Mouse (Mus musculus) 3134 (cell line): ENCODE data around the gene Nsl1.
A peak's percentile ranks its signal among the peaks of the same experiment; 100 is the strongest.

ENCODE experiments used
- DNase-seq: peaks from one replicate; pipeline ENCODE4 v3.0.0-alpha.2; 2011; ENCODE audit warnings: low spot score; ENCODE audit not compliant: insufficient read length; ENCODE audit errors: extremely low read depth

The Nsl1 gene

GRCm38 (mm10) chr1:191089355-191089754 is 26.5 kb downstream of the Nsl1 start:
- DNase-seq = no peak

DNA sequence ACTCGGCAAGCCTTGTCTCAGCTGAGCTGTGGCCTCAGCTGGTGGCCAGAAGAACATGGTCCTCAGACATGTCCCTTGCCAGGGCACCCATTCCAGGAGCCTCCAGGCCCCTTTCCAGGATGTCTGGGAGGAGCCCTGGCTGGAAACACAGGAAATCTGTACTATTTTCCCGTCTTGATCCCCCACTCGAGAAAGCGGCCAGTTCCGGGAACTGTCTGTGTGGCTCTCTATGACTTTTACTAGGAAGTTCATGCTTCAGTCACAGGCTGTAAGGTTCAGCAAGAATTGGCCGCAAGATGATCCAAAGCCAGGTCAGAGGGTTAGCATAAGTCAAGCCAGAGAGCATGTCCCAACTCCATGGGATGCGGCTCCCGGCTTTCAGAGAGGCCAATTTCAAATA is 29.2 kb downstream of the Nsl1 start:
- DNase-seq = no peak

DNA sequence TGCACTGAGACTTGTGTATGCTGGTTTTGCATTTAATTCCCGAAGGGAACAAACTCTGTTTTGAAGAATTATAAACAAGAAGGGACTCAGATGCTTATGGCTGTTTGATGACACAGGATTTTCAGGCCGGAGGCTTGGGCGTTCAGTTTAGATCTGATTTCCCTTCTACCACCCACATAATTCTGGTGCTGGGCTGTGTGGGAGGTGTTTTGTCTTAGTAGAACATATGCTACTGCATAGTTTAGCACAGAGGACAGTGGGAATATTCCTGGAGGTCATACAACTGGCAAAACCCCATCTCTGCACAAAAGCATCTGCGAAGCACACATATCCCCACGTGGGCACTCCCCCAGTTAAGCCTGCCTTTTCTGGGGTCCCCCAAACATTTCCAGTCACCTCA is 30.8 kb downstream of the Nsl1 start:
- no peak for DNase-seq

DNA sequence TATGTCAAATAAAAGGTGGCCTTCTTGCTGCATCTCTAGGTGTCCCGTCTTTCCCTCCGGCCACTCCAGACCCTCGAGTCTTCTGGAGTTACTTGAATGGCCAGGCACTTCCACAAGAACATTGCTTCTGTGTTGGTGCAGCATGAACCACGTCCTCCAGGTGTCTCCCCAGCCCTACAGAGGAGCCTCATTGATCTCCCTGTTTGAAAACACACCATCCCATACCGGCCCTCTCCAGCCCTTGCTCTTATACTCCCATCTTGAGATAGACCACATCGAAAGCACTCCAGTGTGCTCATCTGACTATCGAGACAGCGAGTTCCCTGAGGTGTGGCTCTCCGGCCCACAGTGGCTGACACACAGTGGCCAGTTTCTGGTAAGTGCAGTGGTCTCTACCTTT is 32.2 kb downstream of the Nsl1 start:
- no peak for DNase-seq

- DNase-seq = no peak
These were observed 34.3 kb downstream of the Nsl1 start for GRCm38 (mm10) chr1:191096871-191097681.

- no peak for DNase-seq
These were observed 35.3 kb downstream of the Nsl1 start, which contains the start of gene Batf3 for GRCm38 (mm10) chr1:191097802-191098747. Gene Batf3 (plus strand): TSS chr1:191097847.

DNA sequence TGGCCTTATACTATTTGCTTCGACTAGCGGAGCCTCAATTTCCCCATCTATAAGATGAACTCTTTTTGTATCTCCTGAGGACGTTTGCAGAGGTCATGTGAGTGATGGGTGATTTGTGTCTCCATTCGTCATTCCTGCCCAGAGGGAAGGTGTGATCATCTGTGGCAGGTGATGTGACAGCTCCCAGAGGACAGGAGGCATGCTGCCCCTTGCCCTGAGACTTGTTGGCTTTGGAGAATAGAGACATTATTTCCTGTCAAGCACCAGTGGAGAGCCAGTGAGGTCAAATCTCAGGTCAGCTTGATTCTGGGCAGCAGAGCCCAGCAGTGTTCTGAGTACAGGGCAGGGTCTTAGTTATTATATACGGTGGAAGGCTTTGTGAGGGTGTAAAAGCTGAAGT is 36.3 kb downstream of the Nsl1 start:
- no peak for DNase-seq

- no peak for DNase-seq
These were observed 37.0 kb downstream of the Nsl1 start for GRCm38 (mm10) chr1:191099772-191100291.

DNA sequence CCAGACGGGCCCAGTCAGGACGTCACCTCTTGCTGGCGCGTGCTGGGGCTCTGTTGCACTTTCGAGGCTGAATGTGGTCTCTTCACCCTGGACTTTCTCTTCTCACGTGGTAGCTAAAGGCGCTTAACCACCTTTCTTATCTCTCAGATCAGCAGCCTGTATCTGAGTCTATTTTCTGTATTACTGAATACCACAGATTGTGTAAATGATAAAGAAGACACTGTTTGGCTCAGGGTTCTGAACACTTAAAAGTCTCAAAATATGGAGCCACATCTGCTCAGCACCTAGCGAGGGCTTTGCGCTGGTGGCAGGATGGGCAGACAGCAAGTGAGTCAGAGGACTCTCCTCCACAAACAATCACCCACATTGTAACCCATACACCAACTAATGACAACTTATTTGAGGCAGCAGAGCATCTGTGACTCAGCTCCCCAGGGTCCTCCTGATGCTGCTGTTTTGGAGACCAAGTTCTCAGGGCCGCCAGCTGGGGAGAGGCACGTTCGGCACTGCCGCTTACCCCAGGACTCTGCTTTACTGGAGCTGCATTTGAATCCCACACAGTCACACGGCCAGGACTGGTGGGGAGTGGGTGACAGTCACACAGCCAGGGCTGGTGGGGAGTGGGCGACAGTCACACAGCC is 40.0 kb downstream of the Nsl1 start:
- DNase-seq = peak; percentile 59

GRCm38 (mm10) chr1:191105246-191105645 is 42.4 kb downstream of the Nsl1 start:
- DNase-seq = no peak

- no peak for DNase-seq
These were observed 44.5 kb downstream of the Nsl1 start for GRCm38 (mm10) chr1:191107306-191107705.

DNA sequence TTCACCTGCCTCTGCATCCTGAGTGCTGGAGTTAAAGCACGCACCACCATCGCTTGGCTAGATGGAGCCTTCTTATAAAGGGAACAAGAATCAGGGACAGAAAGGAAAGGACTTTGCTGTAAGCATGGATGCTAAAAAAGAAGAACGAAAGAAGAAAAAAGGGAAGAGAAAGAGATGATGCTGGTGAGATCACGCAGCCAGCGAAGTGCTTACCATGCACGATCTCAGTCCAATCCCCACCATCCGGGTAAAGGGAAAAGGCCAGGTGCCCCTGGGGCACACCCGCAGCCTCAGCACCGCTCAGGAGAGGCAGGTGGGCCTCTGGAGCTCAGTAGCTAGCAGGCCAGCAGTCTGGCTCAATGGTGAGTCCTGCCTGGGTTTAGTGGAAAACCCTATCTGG is 47.1 kb downstream of the Nsl1 start:
- DNase-seq = no peak

GRCm38 (mm10) chr1:191111146-191111545 is 48.3 kb downstream of the Nsl1 start:
- DNase-seq = no peak

- no peak for DNase-seq
These were observed 52.1 kb downstream of the Nsl1 start for GRCm38 (mm10) chr1:191114868-191115267.

GRCm38 (mm10) chr1:191115514-191116238 is 52.9 kb downstream of the Nsl1 start:
- no peak for DNase-seq

GRCm38 (mm10) chr1:191122744-191123143 is 59.9 kb downstream of the Nsl1 start:
- DNase-seq = no peak

GRCm38 (mm10) chr1:191123696-191124095 is 60.9 kb downstream of the Nsl1 start:
- DNase-seq = peak; percentile 35

GRCm38 (mm10) chr1:191124288-191124687 is 61.5 kb downstream of the Nsl1 start:
- no peak for DNase-seq

DNA sequence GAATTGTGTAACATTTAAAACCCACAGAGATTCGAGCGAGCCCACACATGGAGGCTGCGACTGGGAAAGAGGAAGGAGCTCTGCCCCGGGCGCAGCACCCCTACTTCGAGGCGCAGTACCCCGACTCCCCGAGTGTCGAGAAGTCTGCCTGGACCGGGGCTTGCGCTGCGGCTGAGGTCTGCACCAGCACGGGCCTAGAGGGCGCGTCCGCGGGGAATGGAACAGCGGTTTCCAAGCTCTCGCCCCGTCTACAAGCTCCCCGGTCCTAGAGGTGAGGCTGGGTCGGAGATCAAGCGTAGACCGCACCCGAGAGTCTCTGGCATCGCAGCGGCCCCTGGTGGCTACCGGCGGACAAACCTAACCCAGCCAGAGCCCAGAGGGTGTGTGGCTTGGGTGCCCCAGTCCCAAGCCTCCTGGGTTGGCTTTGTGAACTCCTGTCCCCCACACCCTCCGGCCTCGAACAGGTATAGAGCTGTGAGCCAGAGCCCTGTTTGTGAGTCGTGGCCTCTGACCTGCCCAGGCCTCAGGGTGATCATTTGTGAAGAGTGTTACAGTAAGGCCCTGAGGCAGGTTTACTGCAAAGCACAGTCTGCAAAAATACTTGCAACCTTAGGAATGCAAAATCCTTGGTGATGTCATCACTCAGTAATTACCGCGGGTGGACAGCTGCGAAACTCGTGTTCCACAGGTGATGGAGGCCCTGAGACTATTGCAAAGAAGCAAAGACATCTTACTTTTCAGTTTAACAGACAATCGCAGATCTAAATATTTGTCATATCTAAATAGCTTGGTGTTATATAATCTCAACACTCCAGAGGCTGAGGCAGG is 63.2 kb downstream of the Nsl1 start:
- DNase-seq = peak; percentile 58
